Mouse (Mus musculus): ENCODE measurements at regions not wholly inside any gene's neighbourhood (a gene's known extent, or its start where the extent isn't known, plus 50 kb on each side); places are given as distances from the start of the nearest gene placed in this dataset.

DNA sequence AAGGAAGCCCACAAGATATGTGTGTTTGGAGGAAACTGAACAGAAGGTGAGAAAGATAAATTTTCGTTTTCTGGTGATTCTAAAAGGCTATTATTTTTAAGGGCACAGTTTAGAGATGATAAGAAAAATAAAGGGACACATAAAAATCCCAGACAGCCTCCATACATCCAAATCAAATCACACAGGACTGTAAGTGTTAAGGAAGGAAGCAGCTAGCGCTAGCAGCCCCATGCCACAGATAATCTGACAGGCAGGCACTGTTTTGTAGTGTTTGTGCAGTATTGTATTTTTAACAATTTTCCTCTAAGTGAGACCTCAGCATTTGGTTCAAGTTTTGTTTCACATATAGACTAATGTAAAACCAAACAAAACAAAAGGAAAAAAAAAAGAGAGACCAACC lies 402.4 kb upstream of the Dph6 start:
- no peak for DNase-seq (ENCODE audit: low spot score)

DNA sequence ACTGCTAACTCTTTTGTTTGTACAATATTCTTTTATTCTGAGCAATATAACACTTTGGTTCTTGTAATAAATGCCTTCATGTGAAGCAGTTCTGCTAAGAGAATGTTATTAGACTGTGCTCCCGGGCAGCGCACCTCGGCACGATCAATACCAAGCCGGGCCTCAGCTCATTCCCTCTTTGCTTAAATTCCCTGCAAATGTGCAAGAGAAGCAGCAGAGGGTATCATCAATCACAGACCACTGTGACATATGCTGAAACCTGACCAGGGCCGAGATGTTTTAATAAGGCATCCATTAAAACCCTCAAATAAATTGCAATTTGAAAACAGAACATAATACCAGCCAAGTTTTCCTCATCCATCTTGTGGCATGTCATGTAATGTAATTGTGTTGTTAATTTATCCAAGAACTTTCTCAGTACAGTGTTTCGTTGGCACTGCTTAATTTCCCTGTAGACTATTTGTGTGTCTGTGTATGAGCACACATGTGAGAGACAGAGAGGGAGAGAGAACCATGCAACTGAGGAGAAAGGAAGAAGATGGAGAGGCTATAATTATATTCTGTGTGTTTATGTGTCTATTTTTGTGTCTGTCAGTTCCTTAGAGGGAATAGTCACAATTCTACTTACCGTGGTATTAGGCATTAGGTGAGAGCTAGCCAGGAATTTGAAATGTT lies 412.9 kb upstream of the Dph6 start:
- no peaks in the 10 kb centered on the region for H3K4me1 ChIP-seq (replicated peaks; ENCODE audit: control insufficient read depth, insufficient read depth, low read length)
- no peak for ATAC-seq (replicated peaks; ENCODE audit: low FRiP score, low TSS enrichment, low read depth)
- no peaks in the 10 kb centered on the region for H3K27me3 ChIP-seq (replicated peaks; ENCODE audit: control insufficient read depth, insufficient read depth, low read length)
- no peak for DNase-seq (ENCODE audit: low spot score)
- no peaks in the 10 kb centered on the region for H3K36me3 ChIP-seq (ENCODE audit: control insufficient read depth, insufficient read depth, low read length)
- H3K4me3 ChIP-seq (ENCODE audit: low read depth, low read length) = no peak overlapping the region
- no peaks in the 10 kb centered on the region for H3K9me3 ChIP-seq (ENCODE audit: control insufficient read depth, low read length)
- H3K9ac ChIP-seq (ENCODE audit: low read length) = no peak overlapping the region
- 37% methylated on average over 8 of the region's 8 CpGs for WGBS
- no peak overlapping the region for H3K4me2 ChIP-seq (ENCODE audit: low read length)
- no peak overlapping the region for H3K27ac ChIP-seq (ENCODE audit: low read depth)

More for the DNA sequence above, 402.4 kb upstream of the Dph6 start:
- ATAC-seq (replicated peaks; ENCODE audit: low FRiP score, low TSS enrichment, low read depth) = no peak
- 76% methylated on average over 2 of the region's 2 CpGs for WGBS
- no peak overlapping the region for H3K4me3 ChIP-seq (ENCODE audit: low read depth, low read length)
- no peaks in the 10 kb centered on the region for H3K27me3 ChIP-seq (replicated peaks; ENCODE audit: control insufficient read depth, insufficient read depth, low read length)
- H3K4me2 ChIP-seq (ENCODE audit: low read length) = no peak overlapping the region
- no peaks in the 10 kb centered on the region for H3K36me3 ChIP-seq (ENCODE audit: control insufficient read depth, insufficient read depth, low read length)
- no peak overlapping the region for H3K27ac ChIP-seq (ENCODE audit: low read depth)
- no peaks in the 10 kb centered on the region for H3K9me3 ChIP-seq (ENCODE audit: control insufficient read depth, low read length)
- no peak overlapping the region for H3K9ac ChIP-seq (ENCODE audit: low read length)
- no peaks in the 10 kb centered on the region for H3K4me1 ChIP-seq (replicated peaks; ENCODE audit: control insufficient read depth, insufficient read depth, low read length)

DNA sequence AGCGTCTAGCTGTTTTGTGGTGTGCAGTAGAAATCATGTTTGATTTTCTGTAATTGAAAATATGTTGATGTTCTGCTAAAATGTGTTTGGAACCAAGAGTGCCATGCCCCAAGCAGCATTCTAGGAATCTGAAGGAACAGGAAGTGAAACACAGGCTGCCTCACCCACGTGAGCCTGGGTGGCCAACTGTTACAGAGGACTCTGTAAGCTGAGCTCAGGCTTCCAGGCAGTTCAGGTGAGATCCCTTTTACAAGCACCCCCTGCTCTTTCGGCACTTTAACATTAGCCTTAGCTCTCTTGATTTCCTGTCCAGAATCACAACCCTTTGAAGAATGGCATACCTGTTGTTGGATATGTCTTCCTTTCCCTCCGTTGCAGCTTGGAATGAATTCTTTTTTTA lies 414.9 kb upstream of the Dph6 start:
- Histone ChIP-seq H3K27me3 (replicated peaks; ENCODE audit: control insufficient read depth, insufficient read depth, low read length) (no peaks in the 10 kb centered on the region), H3K27ac (ENCODE audit: low read depth) (no peak overlapping the region), H3K4me1 (replicated peaks; ENCODE audit: control insufficient read depth, insufficient read depth, low read length) (no peaks in the 10 kb centered on the region), H3K9me3 (ENCODE audit: control insufficient read depth, low read length) (no peaks in the 10 kb centered on the region), H3K36me3 (ENCODE audit: control insufficient read depth, insufficient read depth, low read length) (no peaks in the 10 kb centered on the region), H3K4me3 (ENCODE audit: low read depth, low read length) (no peak overlapping the region), H3K9ac (ENCODE audit: low read length) (no peak overlapping the region), H3K4me2 (ENCODE audit: low read length) (no peak overlapping the region)
- ATAC-seq (replicated peaks; ENCODE audit: low FRiP score, low TSS enrichment, low read depth) (no peak), DNase-seq (ENCODE audit: low spot score) (no peak)
- 66% methylated on average over 4 of the region's 4 CpGs for WGBS

DNA sequence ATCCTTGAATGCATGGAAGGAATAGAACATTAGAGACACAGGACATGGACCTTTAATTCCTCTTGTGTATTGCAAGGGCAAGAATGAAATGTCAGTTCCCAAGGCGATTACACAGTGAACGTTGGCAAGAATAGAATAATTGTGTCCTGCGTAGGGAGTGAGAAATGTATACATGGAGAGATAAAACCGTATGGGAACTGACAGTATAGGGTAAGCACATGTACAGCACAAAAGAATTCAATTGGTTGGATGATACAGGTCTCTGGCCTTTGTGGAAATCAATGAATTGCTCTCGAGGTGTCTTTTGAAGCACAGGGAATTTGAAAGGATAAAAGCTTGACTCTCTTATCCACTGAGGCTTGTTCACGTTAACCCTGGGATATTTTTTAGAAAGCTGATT lies 415.4 kb upstream of the Dph6 start:
- ATAC-seq (replicated peaks; ENCODE audit: low FRiP score, low TSS enrichment, low read depth) = no peak

DNA sequence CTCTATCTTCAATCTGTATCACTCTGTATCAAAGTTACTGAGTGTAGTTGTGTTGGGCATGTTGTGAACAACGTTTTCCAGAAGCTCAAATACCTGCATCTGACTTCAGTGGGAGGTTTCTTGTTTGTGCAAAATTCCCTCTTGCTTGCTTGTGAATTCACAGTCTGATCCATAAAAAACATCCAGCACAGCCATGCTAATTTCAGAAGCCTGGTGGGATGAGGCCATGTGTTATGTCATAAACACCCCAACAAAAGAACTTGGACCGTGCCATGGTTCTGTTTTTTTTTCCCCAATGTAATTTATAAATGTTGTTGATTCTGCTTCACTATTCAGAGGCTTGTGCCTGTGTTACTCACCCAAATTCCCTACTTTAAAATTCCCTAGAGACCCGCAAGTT lies 415.9 kb upstream of the Dph6 start:
- Histone ChIP-seq H3K27me3 (replicated peaks; ENCODE audit: control insufficient read depth, insufficient read depth, low read length) (no peaks in the 10 kb centered on the region), H3K36me3 (ENCODE audit: control insufficient read depth, insufficient read depth, low read length) (no peaks in the 10 kb centered on the region), H3K27ac (ENCODE audit: low read depth) (no peak overlapping the region), H3K9ac (ENCODE audit: low read length) (no peak overlapping the region), H3K4me1 (replicated peaks; ENCODE audit: control insufficient read depth, insufficient read depth, low read length) (no peaks in the 10 kb centered on the region), H3K9me3 (ENCODE audit: control insufficient read depth, low read length) (no peaks in the 10 kb centered on the region), H3K4me2 (ENCODE audit: low read length) (no peak overlapping the region), H3K4me3 (ENCODE audit: low read depth, low read length) (no peak overlapping the region)
- WGBS = 66% methylated on average over 3 of the region's 3 CpGs
- DNase-seq (ENCODE audit: low spot score) (no peak), ATAC-seq (replicated peaks; ENCODE audit: low FRiP score, low TSS enrichment, low read depth) (no peak)

More for the DNA sequence above, 415.4 kb upstream of the Dph6 start:
- DNase-seq (ENCODE audit: low spot score) = no peak
- Histone ChIP-seq H3K9me3 (ENCODE audit: control insufficient read depth, low read length) (no peaks in the 10 kb centered on the region), H3K27me3 (replicated peaks; ENCODE audit: control insufficient read depth, insufficient read depth, low read length) (no peaks in the 10 kb centered on the region), H3K9ac (ENCODE audit: low read length) (no peak overlapping the region), H3K4me2 (ENCODE audit: low read length) (no peak overlapping the region), H3K4me3 (ENCODE audit: low read depth, low read length) (no peak overlapping the region), H3K4me1 (replicated peaks; ENCODE audit: control insufficient read depth, insufficient read depth, low read length) (no peaks in the 10 kb centered on the region), H3K36me3 (ENCODE audit: control insufficient read depth, insufficient read depth, low read length) (no peaks in the 10 kb centered on the region), H3K27ac (ENCODE audit: low read depth) (no peak overlapping the region)
- 67% methylated on average over 6 of the region's 6 CpGs for WGBS

DNA sequence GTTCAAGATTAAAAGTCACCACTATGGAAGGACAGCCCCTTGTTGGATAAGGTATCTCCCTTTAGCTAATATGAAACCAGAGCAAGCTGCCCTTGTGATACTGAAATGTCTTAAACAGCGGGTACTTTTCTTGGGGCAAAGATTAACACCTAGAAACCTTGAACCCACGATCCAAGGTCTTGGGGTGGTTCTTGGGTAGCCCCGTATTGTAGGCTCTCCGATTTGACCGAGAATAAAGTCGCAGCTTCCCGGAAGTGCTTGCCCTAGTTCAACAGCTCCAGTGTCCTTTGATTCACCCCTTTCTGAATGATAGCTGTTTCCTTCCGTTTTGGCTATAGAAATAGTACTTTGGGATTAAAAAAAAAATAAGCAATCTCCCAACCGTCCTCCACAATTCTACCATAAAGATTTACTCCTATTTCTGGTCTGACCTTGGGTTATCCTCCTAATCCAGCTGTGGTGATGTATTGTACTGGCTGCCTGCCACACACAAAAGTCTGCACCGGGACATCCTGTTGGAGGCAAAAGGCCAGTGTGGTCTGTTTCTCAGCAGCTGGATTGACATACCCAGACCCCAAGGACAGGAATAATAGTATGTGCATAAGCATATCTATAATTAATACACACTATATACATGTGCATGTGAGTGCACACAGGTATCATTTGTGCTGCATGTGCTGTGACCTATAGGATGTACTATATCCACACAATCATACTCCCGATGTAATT lies 427.0 kb upstream of the Dph6 start:
- Histone ChIP-seq H3K9ac (ENCODE audit: low read length) (no peak overlapping the region), H3K4me3 (ENCODE audit: low read depth, low read length) (no peak overlapping the region), H3K27ac (ENCODE audit: low read depth) (no peak overlapping the region), H3K4me1 (replicated peaks; ENCODE audit: control insufficient read depth, insufficient read depth, low read length) (no peaks in the 10 kb centered on the region), H3K27me3 (replicated peaks; ENCODE audit: control insufficient read depth, insufficient read depth, low read length) (no peaks in the 10 kb centered on the region), H3K36me3 (ENCODE audit: control insufficient read depth, insufficient read depth, low read length) (no peaks in the 10 kb centered on the region), H3K9me3 (ENCODE audit: control insufficient read depth, low read length) (no peaks in the 10 kb centered on the region), H3K4me2 (ENCODE audit: low read length) (no peak overlapping the region)
- WGBS = 65% methylated on average over 11 of the region's 11 CpGs
- no peak for DNase-seq (ENCODE audit: low spot score)
- no peak for ATAC-seq (replicated peaks; ENCODE audit: low FRiP score, low TSS enrichment, low read depth)

DNA sequence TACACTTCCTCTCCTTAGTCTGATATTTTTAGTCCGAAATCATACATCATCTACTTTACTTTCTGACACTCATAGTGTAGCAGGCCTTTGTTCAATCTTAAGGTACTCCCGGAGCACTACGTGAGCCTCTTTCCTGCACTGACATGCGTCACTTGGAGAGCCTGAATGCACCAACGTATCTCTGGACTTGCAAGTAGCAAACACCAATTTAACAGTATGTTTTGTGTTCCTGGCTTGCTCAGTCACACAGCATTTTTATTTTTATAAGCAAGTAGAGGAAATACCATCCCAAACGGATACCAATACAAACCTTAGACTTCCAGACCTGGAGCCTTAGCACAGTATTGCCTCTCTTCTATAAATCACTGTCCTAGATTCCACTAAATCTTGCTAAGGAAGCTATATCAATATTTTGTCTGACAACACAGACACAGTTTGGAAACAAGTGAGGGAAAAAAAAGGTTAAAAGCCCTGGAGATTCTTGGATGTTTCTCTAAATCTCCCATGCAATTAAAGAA lies 427.6 kb upstream of the Dph6 start:
- no peak overlapping the region for H3K9ac ChIP-seq (ENCODE audit: low read length)
- ATAC-seq (replicated peaks; ENCODE audit: low FRiP score, low TSS enrichment, low read depth) = no peak
- H3K4me2 ChIP-seq (ENCODE audit: low read length) = no peak overlapping the region
- H3K9me3 ChIP-seq (ENCODE audit: control insufficient read depth, low read length) = no peaks in the 10 kb centered on the region
- no peak overlapping the region for H3K27ac ChIP-seq (ENCODE audit: low read depth)
- DNase-seq (ENCODE audit: low spot score) = no peak
- H3K36me3 ChIP-seq (ENCODE audit: control insufficient read depth, insufficient read depth, low read length) = no peaks in the 10 kb centered on the region
- no peaks in the 10 kb centered on the region for H3K4me1 ChIP-seq (replicated peaks; ENCODE audit: control insufficient read depth, insufficient read depth, low read length)
- H3K4me3 ChIP-seq (ENCODE audit: low read depth, low read length) = no peak overlapping the region
- WGBS = 56% methylated on average over 6 of the region's 6 CpGs
- H3K27me3 ChIP-seq (replicated peaks; ENCODE audit: control insufficient read depth, insufficient read depth, low read length) = no peaks in the 10 kb centered on the region

DNA sequence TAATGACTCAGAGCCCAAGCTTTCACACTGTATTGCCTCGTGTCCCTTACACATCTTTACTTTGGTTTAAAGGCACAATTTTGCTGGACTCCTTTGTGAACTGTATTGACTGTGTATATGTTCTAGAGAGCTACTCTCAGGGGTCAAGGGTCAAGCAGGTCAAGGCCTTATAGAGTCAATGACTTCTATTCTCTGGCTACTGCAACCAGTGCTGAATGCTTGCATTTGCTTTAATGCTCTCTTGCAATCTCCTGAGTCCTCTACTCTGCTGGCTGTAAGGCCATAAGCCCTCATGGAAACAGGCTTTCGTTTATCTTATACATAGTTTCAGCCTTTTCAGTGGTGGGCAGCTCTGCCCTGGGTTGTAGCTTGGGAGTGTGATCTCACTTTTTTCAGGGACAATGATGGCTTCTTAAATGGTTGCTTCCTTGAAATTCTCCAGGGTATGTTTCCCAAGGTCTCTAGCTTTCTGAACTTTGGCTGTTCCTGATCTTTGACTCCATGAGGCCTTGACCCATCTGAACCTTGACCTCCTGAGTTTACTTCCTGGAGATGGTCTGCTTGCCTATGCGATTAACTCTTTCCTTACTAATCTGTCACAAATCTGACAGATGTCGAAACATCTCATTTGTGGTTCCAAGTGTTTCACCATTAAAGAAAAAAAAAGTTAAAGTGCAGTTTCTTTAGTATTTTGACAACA lies 433.8 kb upstream of the Dph6 start:
- Histone ChIP-seq H3K4me3 (ENCODE audit: low read depth, low read length) (no peak overlapping the region), H3K9ac (ENCODE audit: low read length) (no peak overlapping the region), H3K27me3 (replicated peaks; ENCODE audit: control insufficient read depth, insufficient read depth, low read length) (no peaks in the 10 kb centered on the region), H3K4me2 (ENCODE audit: low read length) (no peak overlapping the region), H3K27ac (ENCODE audit: low read depth) (no peak overlapping the region), H3K9me3 (ENCODE audit: control insufficient read depth, low read length) (no peaks in the 10 kb centered on the region), H3K36me3 (ENCODE audit: control insufficient read depth, insufficient read depth, low read length) (no peaks in the 10 kb centered on the region), H3K4me1 (replicated peaks; ENCODE audit: control insufficient read depth, insufficient read depth, low read length) (peaks cover 7% of the 10 kb centered on the region)
- DNase-seq (ENCODE audit: low spot score) = no peak
- WGBS = 38% methylated on average over 4 of the region's 4 CpGs
- ATAC-seq (replicated peaks; ENCODE audit: low FRiP score, low TSS enrichment, low read depth) = no peak
